Mouse (Mus musculus) kidney, adult 2 months (tissue): ENCODE measurements at regions not wholly inside any gene's neighbourhood (a gene's known extent, or its start where the extent isn't known, plus 50 kb on each side); places are given as distances from the start of the nearest gene placed in this dataset.

Experiments
- CTCF ChIP-seq: fragments of 200-500 bp; conservative IDR thresholded peaks from 2 replicates; pipeline ENCODE4 v1.5.1; 2011; ENCODE audit warnings: low read depth, mild to moderate bottlenecking, control low read depth, low read length, moderate library complexity, mixed read lengths; ENCODE audit not compliant: insufficient read depth, insufficient read length
- POLR2A ChIP-seq: fragments of 200-500 bp; IDR thresholded peaks from one replicate; pipeline ENCODE4 v1.6.1; 2011; ENCODE audit warnings: low read depth, low read length, control low read depth

- no peak for TF ChIP-seq CTCF
- TF ChIP-seq POLR2A = no peak
Observed at GRCm38 (mm10) chr10:111814648-111815047, 157.8 kb upstream of the Krr1 start.
